Mouse (Mus musculus): ENCODE measurements around the gene Olfr1420. TPM values are rescaled to one million over a fixed set of nuclear protein-coding genes. Genes with fewer than 3 reads are reported as not detected.

Gene Olfr1420
- polyA plus RNA-seq (2015; fragmentation: Nextera tagmentation; extraction: Ambion mirVana), result 0.06 TPM in 1 of 2 replicates, not detected in the other

- no peak within 1 kb of the TSS for H3K27ac ChIP-seq (ENCODE audit: low read length)
- H3K4me2 ChIP-seq (ENCODE audit: low read depth, low read length), result no peak within 1 kb of the TSS
- no peaks in the 10 kb centered on the region for H3K36me3 ChIP-seq (ENCODE audit: control insufficient read depth, insufficient read depth, low read length)
- 30% methylated on average over 1 of the region's 1 CpGs for WGBS
- H3K4me3 ChIP-seq (replicated peaks; ENCODE audit: low read length), result no peak within 1 kb of the TSS
- no peak for ATAC-seq (ENCODE audit: insufficient read depth, low FRiP score)
- H3K9me3 ChIP-seq (replicated peaks; ENCODE audit: control insufficient read depth, low read length), result no peaks in the 10 kb centered on the region
- H3K27me3 ChIP-seq (ENCODE audit: control insufficient read depth, insufficient read depth, low read length), result no peaks in the 10 kb centered on the region
- H3K9ac ChIP-seq (ENCODE audit: low read length), result no peak within 1 kb of the TSS
- H3K4me1 ChIP-seq (ENCODE audit: control insufficient read depth, insufficient read depth, low read length), result no peaks in the 10 kb centered on the region
Measured at GRCm38 (mm10) chr19:11886265-11886664, at the start of gene Olfr1420. TSS of gene Olfr1420 (plus strand) at chr19:11886565.

GRCm38 (mm10) chr19:11839119-11839518 is 47.2 kb upstream of the Olfr1420 start, which contains the start of gene Olfr1417:
TSS of gene Olfr1417 (minus strand) at chr19:11839219.
- Histone ChIP-seq H3K27me3 (ENCODE audit: control insufficient read depth, insufficient read depth, low read length) (no peaks in the 10 kb centered on the region), H3K9ac (ENCODE audit: low read length) (no peak within 1 kb of the TSS), H3K36me3 (ENCODE audit: control insufficient read depth, insufficient read depth, low read length) (no peaks in the 10 kb centered on the region), H3K4me1 (ENCODE audit: control insufficient read depth, insufficient read depth, low read length) (no peaks in the 10 kb centered on the region), H3K4me3 (replicated peaks; ENCODE audit: low read length) (no peak within 1 kb of the TSS), H3K9me3 (replicated peaks; ENCODE audit: control insufficient read depth, low read length) (no peaks in the 10 kb centered on the region), H3K4me2 (ENCODE audit: low read depth, low read length) (no peak within 1 kb of the TSS), H3K27ac (ENCODE audit: low read length) (no peak within 1 kb of the TSS)
- ATAC-seq (ENCODE audit: insufficient read depth, low FRiP score), result no peak
- WGBS, result 89% methylated on average over 4 of the region's 4 CpGs

GRCm38 (mm10) chr19:11846333-11846732 is 40.0 kb upstream of the Olfr1420 start:
- Histone ChIP-seq H3K36me3 (ENCODE audit: control insufficient read depth, insufficient read depth, low read length) (no peaks in the 10 kb centered on the region), H3K27me3 (ENCODE audit: control insufficient read depth, insufficient read depth, low read length) (no peaks in the 10 kb centered on the region), H3K4me1 (ENCODE audit: control insufficient read depth, insufficient read depth, low read length) (no peaks in the 10 kb centered on the region), H3K9ac (ENCODE audit: low read length) (no peak overlapping the region), H3K4me2 (ENCODE audit: low read depth, low read length) (no peak overlapping the region), H3K4me3 (replicated peaks; ENCODE audit: low read length) (no peak overlapping the region), H3K27ac (ENCODE audit: low read length) (no peak overlapping the region), H3K9me3 (replicated peaks; ENCODE audit: control insufficient read depth, low read length) (no peaks in the 10 kb centered on the region)
- 86% methylated on average over 4 of the region's 4 CpGs for WGBS
- no peak for ATAC-seq (ENCODE audit: insufficient read depth, low FRiP score)

DNA sequence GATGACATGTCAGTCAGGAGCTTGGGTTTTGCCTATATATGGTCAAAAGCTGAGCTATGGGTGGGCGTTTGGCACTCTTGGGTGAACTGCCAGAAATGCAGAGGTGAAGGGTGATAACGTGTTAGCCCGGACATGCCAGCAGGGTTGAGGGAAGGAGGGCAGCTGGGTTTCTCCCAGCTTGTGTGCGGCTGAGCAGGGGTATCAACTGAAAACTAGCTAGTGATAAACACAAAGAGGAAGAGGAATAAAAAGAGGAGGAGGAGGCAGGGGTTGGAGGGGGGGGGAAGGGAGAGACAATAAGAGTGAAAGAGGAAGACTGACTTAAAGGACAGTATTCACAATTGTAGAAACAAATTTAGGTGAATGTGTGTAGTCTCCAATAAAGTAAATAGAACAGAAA is 33.7 kb upstream of the Olfr1420 start:
- no peak for ATAC-seq (ENCODE audit: insufficient read depth, low FRiP score)
- H3K4me2 ChIP-seq (ENCODE audit: low read depth, low read length), result no peak overlapping the region
- no peaks in the 10 kb centered on the region for H3K9me3 ChIP-seq (replicated peaks; ENCODE audit: control insufficient read depth, low read length)
- no peaks in the 10 kb centered on the region for H3K27me3 ChIP-seq (ENCODE audit: control insufficient read depth, insufficient read depth, low read length)
- H3K4me3 ChIP-seq (replicated peaks; ENCODE audit: low read length), result no peak overlapping the region
- no peaks in the 10 kb centered on the region for H3K4me1 ChIP-seq (ENCODE audit: control insufficient read depth, insufficient read depth, low read length)
- 56% methylated on average over 4 of the region's 4 CpGs for WGBS
- H3K9ac ChIP-seq (ENCODE audit: low read length), result no peak overlapping the region
- H3K27ac ChIP-seq (ENCODE audit: low read length), result no peak overlapping the region
- H3K36me3 ChIP-seq (ENCODE audit: control insufficient read depth, insufficient read depth, low read length), result no peaks in the 10 kb centered on the region

GRCm38 (mm10) chr19:11854821-11855220 is 31.5 kb upstream of the Olfr1420 start:
- H3K4me1 ChIP-seq (ENCODE audit: control insufficient read depth, insufficient read depth, low read length), result no peaks in the 10 kb centered on the region
- no peaks in the 10 kb centered on the region for H3K36me3 ChIP-seq (ENCODE audit: control insufficient read depth, insufficient read depth, low read length)
- ATAC-seq (ENCODE audit: insufficient read depth, low FRiP score), result no peak
- H3K4me3 ChIP-seq (replicated peaks; ENCODE audit: low read length), result no peak overlapping the region
- H3K9me3 ChIP-seq (replicated peaks; ENCODE audit: control insufficient read depth, low read length), result no peaks in the 10 kb centered on the region
- H3K27ac ChIP-seq (ENCODE audit: low read length), result no peak overlapping the region
- 87% methylated on average over 2 of the region's 2 CpGs for WGBS
- H3K27me3 ChIP-seq (ENCODE audit: control insufficient read depth, insufficient read depth, low read length), result no peaks in the 10 kb centered on the region
- no peak overlapping the region for H3K9ac ChIP-seq (ENCODE audit: low read length)
- no peak overlapping the region for H3K4me2 ChIP-seq (ENCODE audit: low read depth, low read length)

GRCm38 (mm10) chr19:11856506-11856905 is 29.9 kb upstream of the Olfr1420 start:
- no peaks in the 10 kb centered on the region for H3K36me3 ChIP-seq (ENCODE audit: control insufficient read depth, insufficient read depth, low read length)
- H3K9me3 ChIP-seq (replicated peaks; ENCODE audit: control insufficient read depth, low read length), result no peaks in the 10 kb centered on the region
- no peak overlapping the region for H3K27ac ChIP-seq (ENCODE audit: low read length)
- no peaks in the 10 kb centered on the region for H3K4me1 ChIP-seq (ENCODE audit: control insufficient read depth, insufficient read depth, low read length)
- H3K4me2 ChIP-seq (ENCODE audit: low read depth, low read length), result no peak overlapping the region
- H3K4me3 ChIP-seq (replicated peaks; ENCODE audit: low read length), result no peak overlapping the region
- no peaks in the 10 kb centered on the region for H3K27me3 ChIP-seq (ENCODE audit: control insufficient read depth, insufficient read depth, low read length)
- 70% methylated on average over 6 of the region's 6 CpGs for WGBS
- no peak overlapping the region for H3K9ac ChIP-seq (ENCODE audit: low read length)
- no peak for ATAC-seq (ENCODE audit: insufficient read depth, low FRiP score)

- Histone ChIP-seq H3K27ac (ENCODE audit: low read length) (no peak within 1 kb of the TSS), H3K4me1 (ENCODE audit: control insufficient read depth, insufficient read depth, low read length) (no peaks in the 10 kb centered on the region), H3K27me3 (ENCODE audit: control insufficient read depth, insufficient read depth, low read length) (no peaks in the 10 kb centered on the region), H3K4me2 (ENCODE audit: low read depth, low read length) (no peak within 1 kb of the TSS), H3K9ac (ENCODE audit: low read length) (no peak within 1 kb of the TSS), H3K4me3 (replicated peaks; ENCODE audit: low read length) (no peak within 1 kb of the TSS), H3K9me3 (replicated peaks; ENCODE audit: control insufficient read depth, low read length) (no peaks in the 10 kb centered on the region), H3K36me3 (ENCODE audit: control insufficient read depth, insufficient read depth, low read length) (no peaks in the 10 kb centered on the region)
- 92% methylated on average over 1 of the region's 1 CpGs for WGBS
- ATAC-seq (ENCODE audit: insufficient read depth, low FRiP score), result no peak
Measured at GRCm38 (mm10) chr19:11860966-11861365, 25.4 kb upstream of the Olfr1420 start, which contains the start of gene Olfr1418. TSS of gene Olfr1418 (minus strand) at chr19:11861066.

DNA sequence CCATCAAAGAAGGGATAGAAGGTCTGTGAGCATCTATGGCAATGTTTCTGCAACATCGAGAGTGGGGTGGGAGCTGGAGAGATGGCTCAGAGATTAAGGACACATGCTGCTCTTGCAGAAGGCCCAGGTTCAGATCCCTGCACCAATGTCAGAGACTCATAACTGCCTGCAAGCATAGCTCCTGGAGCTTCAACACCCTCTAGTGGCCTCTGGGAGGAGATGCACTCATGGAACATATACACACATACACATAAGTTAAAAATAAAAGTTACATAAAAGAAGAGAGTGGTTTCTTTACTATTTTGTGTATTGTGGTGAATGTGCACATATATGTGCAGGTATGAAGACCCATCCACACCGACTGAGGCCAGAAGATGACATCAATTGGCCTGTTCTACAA is 18.5 kb upstream of the Olfr1420 start:
- Histone ChIP-seq H3K9ac (ENCODE audit: low read length) (no peak overlapping the region), H3K4me1 (ENCODE audit: control insufficient read depth, insufficient read depth, low read length) (no peaks in the 10 kb centered on the region), H3K9me3 (replicated peaks; ENCODE audit: control insufficient read depth, low read length) (no peaks in the 10 kb centered on the region), H3K27me3 (ENCODE audit: control insufficient read depth, insufficient read depth, low read length) (no peaks in the 10 kb centered on the region), H3K4me3 (replicated peaks; ENCODE audit: low read length) (no peak overlapping the region), H3K36me3 (ENCODE audit: control insufficient read depth, insufficient read depth, low read length) (no peaks in the 10 kb centered on the region), H3K27ac (ENCODE audit: low read length) (no peak overlapping the region), H3K4me2 (ENCODE audit: low read depth, low read length) (no peak overlapping the region)
- 82% methylated on average over 2 of the region's 2 CpGs for WGBS
- no peak for ATAC-seq (ENCODE audit: insufficient read depth, low FRiP score)

- Histone ChIP-seq H3K27me3 (ENCODE audit: control insufficient read depth, insufficient read depth, low read length) (no peaks in the 10 kb centered on the region), H3K27ac (ENCODE audit: low read length) (no peak within 1 kb of the TSS), H3K4me2 (ENCODE audit: low read depth, low read length) (no peak within 1 kb of the TSS), H3K4me1 (ENCODE audit: control insufficient read depth, insufficient read depth, low read length) (no peaks in the 10 kb centered on the region), H3K36me3 (ENCODE audit: control insufficient read depth, insufficient read depth, low read length) (no peaks in the 10 kb centered on the region), H3K9ac (ENCODE audit: low read length) (no peak within 1 kb of the TSS), H3K4me3 (replicated peaks; ENCODE audit: low read length) (no peak within 1 kb of the TSS), H3K9me3 (replicated peaks; ENCODE audit: control insufficient read depth, low read length) (no peaks in the 10 kb centered on the region)
- no peak for ATAC-seq (ENCODE audit: insufficient read depth, low FRiP score)
- 41% methylated on average over 1 of the region's 1 CpGs for WGBS
Measured at GRCm38 (mm10) chr19:11875006-11875405, 11.4 kb upstream of the Olfr1420 start, which contains the start of gene Olfr1419. TSS of gene Olfr1419 (minus strand) at chr19:11875106.

Measured in stomach, embryonic 16.5 days (tissue).